Mouse (Mus musculus): Measurements from ENCODE around the gene Tmppe.

The Tmppe gene

GRCm38 (mm10) chr9:114394677-114395076, 6.2 kb upstream of the Tmppe start:
- DNase-seq (ENCODE audit: low spot score in 2 of 2) = no peak

GRCm38 (mm10) chr9:114395258-114395657, 5.6 kb upstream of the Tmppe start:
- no peak for DNase-seq (ENCODE audit: low spot score in 2 of 2)

GRCm38 (mm10) chr9:114399680-114400079, 1.2 kb upstream of the Tmppe start:
- DNase-seq (ENCODE audit: low spot score in 2 of 2) = no peak

- no peak for DNase-seq (ENCODE audit: low spot score in 2 of 2)
These were observed 337 bp upstream of the Tmppe start for GRCm38 (mm10) chr9:114400588-114400948.

GRCm38 (mm10) chr9:114401685-114402080, 778 bp downstream of the Tmppe start:
- no peak for DNase-seq (ENCODE audit: low spot score in 2 of 2)

- no peak for DNase-seq (ENCODE audit: low spot score in 2 of 2)
These were observed 6.8 kb downstream of the Tmppe start for GRCm38 (mm10) chr9:114407676-114408075.

GRCm38 (mm10) chr9:114410313-114410862, 9.5 kb downstream of the Tmppe start:
- DNase-seq (ENCODE audit: low spot score in 2 of 2) = no peak

- DNase-seq (ENCODE audit: low spot score in 2 of 2) = no peak
These were observed 10.4 kb downstream of the Tmppe start for GRCm38 (mm10) chr9:114411295-114411694.

GRCm38 (mm10) chr9:114412406-114412805, 11.5 kb downstream of the Tmppe start:
- DNase-seq (ENCODE audit: low spot score in 2 of 2) = no peak

GRCm38 (mm10) chr9:114413866-114414265, 13.0 kb downstream of the Tmppe start:
- no peak for DNase-seq (ENCODE audit: low spot score in 2 of 2)

- DNase-seq (ENCODE audit: low spot score in 2 of 2) = peak in 1 of 2 experiments; percentile 19
These were observed 14.8 kb downstream of the Tmppe start for GRCm38 (mm10) chr9:114415701-114416100.

GRCm38 (mm10) chr9:114416646-114417517, 16.0 kb downstream of the Tmppe start:
- DNase-seq (ENCODE audit: low spot score in 2 of 2) = no peak

- peak in 1 of 2 experiments; percentile 33 for DNase-seq (ENCODE audit: low spot score in 2 of 2)
These were observed 17.3 kb downstream of the Tmppe start for GRCm38 (mm10) chr9:114418187-114418586.

- no peak for DNase-seq (ENCODE audit: low spot score in 2 of 2)
These were observed 19.5 kb downstream of the Tmppe start for GRCm38 (mm10) chr9:114420443-114420842.

- DNase-seq (ENCODE audit: low spot score in 2 of 2) = no peak
These were observed 20.1 kb downstream of the Tmppe start for GRCm38 (mm10) chr9:114421045-114421444.

GRCm38 (mm10) chr9:114421797-114422196, 20.9 kb downstream of the Tmppe start:
- DNase-seq (ENCODE audit: low spot score in 2 of 2) = no peak

- DNase-seq (ENCODE audit: low spot score in 2 of 2) = no peak
These were observed 24.7 kb downstream of the Tmppe start for GRCm38 (mm10) chr9:114425576-114425975.

- DNase-seq (ENCODE audit: low spot score in 2 of 2) = no peak
These were observed 25.3 kb downstream of the Tmppe start for GRCm38 (mm10) chr9:114426201-114426600.

GRCm38 (mm10) chr9:114427425-114427824, 26.5 kb downstream of the Tmppe start:
- no peak for DNase-seq (ENCODE audit: low spot score in 2 of 2)

- DNase-seq (ENCODE audit: low spot score in 2 of 2) = no peak
These were observed 27.4 kb downstream of the Tmppe start for GRCm38 (mm10) chr9:114428103-114428834.

- DNase-seq (ENCODE audit: low spot score in 2 of 2) = no peak
These were observed 34.8 kb downstream of the Tmppe start for GRCm38 (mm10) chr9:114435668-114436067.

GRCm38 (mm10) chr9:114440548-114440947, 39.6 kb downstream of the Tmppe start:
- no peak for DNase-seq (ENCODE audit: low spot score in 2 of 2)

- no peak for DNase-seq (ENCODE audit: low spot score in 2 of 2)
These were observed 41.3 kb downstream of the Tmppe start for GRCm38 (mm10) chr9:114442225-114442624.
